Mouse (Mus musculus) adrenal gland, postnatal 4 days (tissue): Measurements from ENCODE around the gene Zdhhc25. TPM values are rescaled to one million over a fixed set of nuclear protein-coding genes. Genes with fewer than 3 reads are reported as not detected.

Source experiments
- DNase-seq, 2 experiments: peaks; one replicate each; pipeline ENCODE4 v3.0.0; 2021 to 2022; ENCODE audit warnings: low spot score in 2 of 2, mixed read lengths in 2 of 2
- total RNA-seq, 2 experiments: library from RNA; stranded (reverse); gene quantifications; 2 replicates each; pipeline ENCODE4 v1.2.3; 2021

Gene Zdhhc25
- total RNA-seq, 2 experiments from 2014 or later, result not detected

DNA sequence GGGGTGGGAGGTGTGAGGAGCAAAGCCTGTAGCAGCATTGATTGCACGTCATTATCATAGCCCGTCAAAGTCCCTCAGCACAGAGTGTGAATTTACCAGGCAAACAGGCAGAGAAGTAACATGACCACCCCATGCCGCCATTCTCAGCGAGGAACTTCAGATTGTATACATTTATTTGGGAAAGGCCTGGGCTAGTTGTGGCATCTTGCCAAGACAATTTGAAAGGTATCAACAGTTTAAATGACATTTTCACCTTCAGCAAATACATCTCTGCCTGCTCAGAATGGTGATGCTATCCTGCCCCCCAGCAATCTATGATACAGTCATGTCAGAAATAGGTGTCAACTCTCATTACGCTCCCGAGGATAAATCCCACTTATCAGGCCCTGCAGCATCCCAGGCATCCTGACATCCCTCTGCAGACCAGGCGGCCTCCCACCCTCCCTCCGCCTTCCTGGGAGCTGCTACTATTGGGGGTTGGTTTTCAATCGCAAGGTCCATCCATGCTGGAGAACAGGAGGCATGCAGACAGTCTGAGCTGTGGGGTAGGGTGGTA is 28.8 kb downstream of the Zdhhc25 start:
- DNase-seq, result no peak

DNA sequence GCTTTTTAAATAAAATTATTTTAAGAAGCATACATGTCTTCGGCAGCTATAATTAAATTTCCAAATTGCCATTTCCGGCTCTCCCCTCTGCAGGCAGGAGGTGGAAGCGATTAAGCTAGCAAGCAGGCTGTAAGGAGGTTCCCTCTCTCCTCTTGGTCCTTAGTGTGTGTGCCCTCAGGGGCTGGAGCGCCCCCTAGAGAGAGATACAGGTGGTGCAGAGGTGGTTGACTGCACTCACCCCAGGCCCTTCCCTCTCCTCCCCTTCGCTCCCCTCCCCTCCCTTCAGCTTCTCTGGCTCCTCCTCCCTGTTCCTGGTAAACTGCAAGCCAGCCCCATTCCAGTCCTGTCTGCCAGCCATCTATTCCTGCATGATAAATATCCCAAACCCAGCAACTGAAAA is 35.1 kb downstream of the Zdhhc25 start:
- DNase-seq, result no peak

DNA sequence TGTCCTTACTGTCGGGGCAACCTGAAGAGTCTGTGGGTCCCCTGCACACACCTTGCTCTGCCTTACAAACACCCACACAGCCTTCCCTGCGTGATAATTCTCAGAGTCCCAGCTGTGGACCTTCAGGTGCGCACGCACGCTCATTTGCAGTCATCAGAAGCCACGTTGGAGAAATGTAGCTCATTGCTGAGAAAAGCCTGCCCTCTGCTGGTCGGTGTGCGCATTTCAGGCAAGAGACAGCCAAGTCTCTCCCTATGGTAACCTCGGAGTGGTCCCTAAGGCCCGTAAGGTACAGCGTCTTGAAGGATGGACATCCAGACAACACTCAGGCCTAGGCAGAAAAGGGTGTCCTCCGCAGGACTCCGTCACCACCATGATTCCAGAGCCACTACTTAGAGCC is 50.9 kb downstream of the Zdhhc25 start:
- DNase-seq, result peak; percentile 26 to 30

Other genes with a start within 250 kb of the Zdhhc25 start
- 10 to 100 TPM; 68.8 to 77.0 TPM for gene Brd1, start 133.9 kb downstream of the Zdhhc25 start, total RNA-seq
- gene Zbed4, start 151.4 kb downstream of the Zdhhc25 start, total RNA-seq, result 10 to 100 TPM; 11.9 to 15.1 TPM
- 10 to 100 TPM; 15.8 to 16.6 TPM for gene Alg12, start 219.0 kb downstream of the Zdhhc25 start, total RNA-seq
- gene Creld2, start 219.3 kb downstream of the Zdhhc25 start, total RNA-seq, result 10 to 100 TPM; 28.0 to 36.1 TPM